Mouse (Mus musculus) bone marrow macrophage, adult 2 months (primary cell): ENCODE measurements around the gene 4932438H23Rik.

Experiments used
- CTCF ChIP-seq: IDR thresholded peaks from 2 replicates; pipeline ENCODE4 v1.5.1; 2012; ENCODE audit warnings: low read depth, mild to moderate bottlenecking, low read length, moderate library complexity
- POLR2A ChIP-seq: IDR thresholded peaks from 2 replicates; pipeline ENCODE4 v1.6.1; 2012; ENCODE audit warnings: mild to moderate bottlenecking, low read depth, low read length, borderline replicate concordance

GRCm38 (mm10) chr16:91138736-91139135, 43.8 kb upstream of the 4932438H23Rik start:
- no peak for TF ChIP-seq POLR2A
- no peak for TF ChIP-seq CTCF
